Mouse (Mus musculus) stomach, postnatal 0 days (tissue): ENCODE measurements around the gene Coro7. TPM values are rescaled to one million over a fixed set of nuclear protein-coding genes. Genes with fewer than 3 reads are reported as not detected.

Experiments used
- ATAC-seq: fragments of 200-750 bp; cut with Nextera tagmentation; 2 replicates; pipeline ENCODE4 v1.8.0; 2017; ENCODE audit not compliant: low FRiP score, low TSS enrichment
- DNase-seq: peaks from one replicate; pipeline ENCODE4 v3.0.0-alpha.2; 2016; ENCODE audit warnings: low spot score
- H3K27ac ChIP-seq: fragments of 300-500 bp; sonication (generic); replicated peaks from 2 replicates; pipeline ENCODE4 v1.5.1; 2014; ENCODE audit warnings: mild to moderate bottlenecking, control low read depth
- H3K27me3 ChIP-seq: fragments of 300-500 bp; sonication (generic); 2 replicates; pipeline ENCODE4 v1.6.1; 2014; ENCODE audit warnings: low read length; ENCODE audit not compliant: control insufficient read depth, insufficient read depth
- H3K36me3 ChIP-seq: fragments of 300-500 bp; sonication (generic); 2 replicates; pipeline ENCODE4 v1.6.1; 2014; ENCODE audit warnings: low read length, mixed read lengths; ENCODE audit not compliant: control insufficient read depth, insufficient read depth
- H3K4me1 ChIP-seq: fragments of 300-500 bp; sonication (generic); replicated peaks from 2 replicates; pipeline ENCODE4 v1.6.1; 2014; ENCODE audit warnings: antibody characterized with exemption; ENCODE audit not compliant: control insufficient read depth, insufficient read depth
- H3K4me2 ChIP-seq: fragments of 300-500 bp; sonication (generic); replicated peaks from 2 replicates; pipeline ENCODE4 v1.6.1; 2014; ENCODE audit warnings: low read depth, mild to moderate bottlenecking, control low read depth, moderate library complexity
- H3K4me3 ChIP-seq: fragments of 300-500 bp; sonication (generic); 2 replicates; pipeline ENCODE4 v1.5.1; 2014; ENCODE audit warnings: low read depth, low read length, control low read depth
- H3K9ac ChIP-seq: fragments of 300-500 bp; sonication (generic); 2 replicates; pipeline ENCODE4 v1.6.1; 2014; ENCODE audit warnings: mild to moderate bottlenecking, low read length, control low read depth, mixed read lengths
- H3K9me3 ChIP-seq: fragments of 300-500 bp; sonication (generic); 2 replicates; pipeline ENCODE4 v1.6.1; 2016; ENCODE audit warnings: low read length; ENCODE audit not compliant: control insufficient read depth
- CTCF ChIP-seq: IDR thresholded peaks from 2 replicates; pipeline ENCODE4 v1.5.1; 2016; ENCODE audit warnings: antibody characterized with exemption, low read depth, mild to moderate bottlenecking, moderate library complexity
- EP300 ChIP-seq: optimal IDR thresholded peaks from 2 replicates; pipeline ENCODE3; 2016; ENCODE audit warnings: antibody characterized with exemption
- WGBS: fragments of 180-500 bp; shearing (Covaris S2); extraction: QIAGEN DNeasy Blood & Tissue Kit; methylation state at CpG from one replicate; pipeline ENCODE4 v1.1.7; 2014; 5-methylcytosine and 5-hydroxymethylcytosine counted together
- polyA plus RNA-seq: library from polyadenylated mRNA; unstranded; fragments of >200 nt; fragmentation: Nextera tagmentation; extraction: Ambion mirVana; gene quantifications from 2 replicates; pipeline ENCODE4 v1.2.1, GENCODE M21; 2015

Coro7 gene
- polyA plus RNA-seq, 1 experiment from 2014 or later, result 8.1 TPM

GRCm38 (mm10) chr16:4678080-4678479 lies 1.5 kb downstream of the Coro7 start:
- H3K36me3 ChIP-seq, result 0 out of 2 replicates have a peak, but pooled peaks cover 4% of the 10 kb centered on the region
- TF ChIP-seq CTCF (no peak), EP300 (no peak)
- no peaks in the 10 kb centered on the region for H3K27me3 ChIP-seq
- WGBS, result 74% methylated on average over 5 of the region's 5 CpGs
- no peak overlapping the region for H3K4me2 ChIP-seq
- H3K4me1 ChIP-seq, result 0 out of 2 replicates have a peak, but pooled peaks cover 4% of the 10 kb centered on the region
- H3K9ac ChIP-seq, result no peak overlapping the region
- no peaks in the 10 kb centered on the region for H3K9me3 ChIP-seq
- no peak overlapping the region for H3K4me3 ChIP-seq
- no peak overlapping the region for H3K27ac ChIP-seq
- DNase-seq, result no peak
- ATAC-seq, result no peak

GRCm38 (mm10) chr16:4676836-4677235 lies 2.7 kb downstream of the Coro7 start:
- H3K36me3 ChIP-seq, result 0 out of 2 replicates have a peak, but pooled peaks cover 4% of the 10 kb centered on the region
- no peak overlapping the region for H3K4me3 ChIP-seq
- ATAC-seq (no peak), DNase-seq (no peak)
- H3K4me1 ChIP-seq, result 0 out of 2 replicates have a peak, but pooled peaks cover 4% of the 10 kb centered on the region
- H3K27ac ChIP-seq, result no peak overlapping the region
- H3K27me3 ChIP-seq, result no peaks in the 10 kb centered on the region
- no peak overlapping the region for H3K9ac ChIP-seq
- no peaks in the 10 kb centered on the region for H3K9me3 ChIP-seq
- H3K4me2 ChIP-seq, result no peak overlapping the region
- no peak for TF ChIP-seq EP300
- no peak for TF ChIP-seq CTCF
- WGBS, result 94% methylated on average over 5 of the region's 5 CpGs

GRCm38 (mm10) chr16:4674091-4674490 lies 5.5 kb downstream of the Coro7 start:
- Histone ChIP-seq H3K4me3 (no peak overlapping the region), H3K27me3 (no peaks in the 10 kb centered on the region), H3K27ac (no peak overlapping the region), H3K9ac (no peak overlapping the region), H3K9me3 (no peaks in the 10 kb centered on the region), H3K4me1 (0 out of 2 replicates have a peak, but pooled peaks cover 4% of the 10 kb centered on the region), H3K4me2 (no peak overlapping the region), H3K36me3 (0 out of 2 replicates have a peak, but pooled peaks cover 4% of the 10 kb centered on the region)
- no peak for TF ChIP-seq CTCF
- TF ChIP-seq EP300, result no peak
- DNase-seq, result no peak
- WGBS, result 76% methylated on average over 4 of the region's 4 CpGs
- no peak for ATAC-seq

GRCm38 (mm10) chr16:4670317-4670716 lies 9.3 kb downstream of the Coro7 start:
- no peak overlapping the region for H3K4me3 ChIP-seq
- no peak overlapping the region for H3K27ac ChIP-seq
- no peaks in the 10 kb centered on the region for H3K27me3 ChIP-seq
- TF ChIP-seq CTCF, result no peak
- H3K36me3 ChIP-seq, result peaks cover 5% of the 10 kb centered on the region; the same call in 1 of the 2 replicates
- H3K9ac ChIP-seq, result no peak overlapping the region
- H3K9me3 ChIP-seq, result no peaks in the 10 kb centered on the region
- DNase-seq (no peak), ATAC-seq (no peak)
- WGBS, result 82% methylated on average over 5 of the region's 5 CpGs
- no peaks in the 10 kb centered on the region for H3K4me1 ChIP-seq
- no peak overlapping the region for H3K4me2 ChIP-seq

- 21% methylated on average over 3 of the region's 3 CpGs for WGBS
- Histone ChIP-seq H3K9ac (no peak overlapping the region), H3K4me3 (no peak overlapping the region), H3K27ac (no peak overlapping the region), H3K9me3 (no peaks in the 10 kb centered on the region), H3K36me3 (peaks cover 5% of the 10 kb centered on the region; the same call in 1 of the 2 replicates), H3K4me2 (no peak overlapping the region), H3K27me3 (no peaks in the 10 kb centered on the region), H3K4me1 (no peaks in the 10 kb centered on the region)
- TF ChIP-seq CTCF (peak; percentile 98), EP300 (no peak)
- DNase-seq, result peak; percentile 85
- peak; percentile 85 for ATAC-seq
Measured at GRCm38 (mm10) chr16:4667190-4667808, 12.3 kb downstream of the Coro7 start.

- Histone ChIP-seq H3K9ac (no peak overlapping the region), H3K36me3 (peaks cover 5% of the 10 kb centered on the region), H3K4me1 (no peaks in the 10 kb centered on the region), H3K27me3 (no peaks in the 10 kb centered on the region), H3K27ac (no peak overlapping the region), H3K4me3 (no peak overlapping the region), H3K9me3 (no peaks in the 10 kb centered on the region), H3K4me2 (no peak overlapping the region)
- no peak for TF ChIP-seq EP300
- no peak for TF ChIP-seq CTCF
- DNase-seq, result no peak
- 89% methylated on average over 2 of the region's 2 CpGs for WGBS
- no peak for ATAC-seq
Measured at GRCm38 (mm10) chr16:4665726-4666125, 13.9 kb downstream of the Coro7 start.
